Mouse (Mus musculus) embryonic facial prominence, embryonic 11.5 days (tissue): ENCODE data around the gene Disp1. TPM values are rescaled to one million over a fixed set of nuclear protein-coding genes. Genes with fewer than 3 reads are reported as not detected.
A peak's percentile ranks its signal among the peaks of the same experiment; 100 is the strongest.

Source experiments
- ATAC-seq: fragments of 200-750 bp; cut with Nextera tagmentation; replicated peaks from 2 replicates; pipeline ENCODE4 v1.8.0; 2017; ENCODE audit warnings: low read depth; ENCODE audit not compliant: insufficient number of reproducible peaks, low FRiP score, low TSS enrichment
- DNase-seq: peaks from one replicate; pipeline ENCODE4 v3.0.0-alpha.2; 2015; ENCODE audit warnings: low spot score
- H3K27ac ChIP-seq: fragments of 300-500 bp; sonication (generic); replicated peaks from 2 replicates; pipeline ENCODE4 v1.5.1; 2014; ENCODE audit warnings: mild to moderate bottlenecking, low read depth, low read length, control low read depth
- H3K27me3 ChIP-seq: fragments of 300-500 bp; sonication (generic); 2 replicates; pipeline ENCODE4 v1.6.1; 2014; ENCODE audit warnings: mild to moderate bottlenecking, low read length, moderate library complexity, mixed read lengths; ENCODE audit not compliant: control insufficient read depth, insufficient read depth
- H3K36me3 ChIP-seq: fragments of 300-500 bp; sonication (generic); replicated peaks from 2 replicates; pipeline ENCODE4 v1.6.1; 2014; ENCODE audit warnings: low read depth, mild to moderate bottlenecking, low read length, moderate library complexity, mixed read lengths; ENCODE audit not compliant: control insufficient read depth, insufficient read depth
- H3K4me1 ChIP-seq: fragments of 300-500 bp; sonication (generic); 2 replicates; pipeline ENCODE4 v1.6.1; 2014; ENCODE audit warnings: low read length, mixed read lengths; ENCODE audit not compliant: control insufficient read depth, insufficient read depth
- H3K4me2 ChIP-seq: fragments of 300-500 bp; sonication (generic); 2 replicates; pipeline ENCODE4 v1.6.1; 2014; ENCODE audit warnings: low read depth, mild to moderate bottlenecking, control low read depth, low read length, moderate library complexity
- H3K4me3 ChIP-seq: fragments of 300-500 bp; sonication (generic); 2 replicates; pipeline ENCODE4 v1.5.1; 2014; ENCODE audit warnings: low read depth, low read length, control low read depth
- H3K9ac ChIP-seq: fragments of 300-500 bp; sonication (generic); replicated peaks from 2 replicates; pipeline ENCODE4 v1.6.1; 2014; ENCODE audit warnings: mild to moderate bottlenecking, control low read depth, low read length
- H3K9me3 ChIP-seq: fragments of 300-500 bp; sonication (generic); replicated peaks from 2 replicates; pipeline ENCODE4 v1.6.1; 2016; ENCODE audit warnings: mild to moderate bottlenecking, low read length, inconsistent platforms, mixed read lengths; ENCODE audit not compliant: control insufficient read depth
- WGBS: fragments of 180-500 bp; shearing (Covaris S2); extraction: QIAGEN DNeasy Blood & Tissue Kit; methylation state at CpG from one replicate; pipeline ENCODE4 v1.1.7; 2014; 5-methylcytosine and 5-hydroxymethylcytosine counted together
- polyA plus RNA-seq: library from polyadenylated mRNA; unstranded; fragments of >200 nt; fragmentation: Nextera tagmentation; extraction: Ambion mirVana; gene quantifications from 2 replicates; pipeline ENCODE4 v1.2.1, GENCODE M21; 2014

Disp1 gene
- polyA plus RNA-seq, 1 experiment from 2014 or later = 12.4 TPM

DNA sequence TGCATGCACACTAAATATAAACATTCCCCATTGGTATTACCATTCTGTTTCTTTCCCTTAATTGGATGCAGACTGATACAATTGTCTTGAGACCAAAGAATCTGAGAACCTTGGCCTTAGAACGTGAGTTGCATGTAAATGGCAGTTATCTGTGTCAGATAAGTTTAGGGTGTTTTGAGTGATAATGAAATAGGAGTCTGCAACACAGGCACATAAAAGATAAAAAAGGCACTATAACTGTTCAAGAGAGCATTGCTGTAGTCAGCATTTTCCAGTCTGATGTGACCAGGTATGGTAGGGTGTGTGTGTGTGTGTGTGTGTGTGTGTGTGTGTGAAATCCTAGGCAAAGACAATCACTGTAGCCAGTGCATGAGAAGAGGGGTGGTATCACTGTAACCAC lies 26.8 kb upstream of the Disp1 start:
- Histone ChIP-seq H3K9me3 (no peaks in the 10 kb centered on the region), H3K9ac (no peak overlapping the region), H3K4me1 (peaks cover 5% of the 10 kb centered on the region; the same call in 1 of the 2 replicates), H3K36me3 (no peaks in the 10 kb centered on the region), H3K27ac (no peak overlapping the region), H3K27me3 (no peaks in the 10 kb centered on the region), H3K4me3 (no peak overlapping the region), H3K4me2 (no peak overlapping the region)
- 36% methylated on average over 1 of the region's 1 CpGs for WGBS
- DNase-seq (no peak), ATAC-seq (no peak)

DNA sequence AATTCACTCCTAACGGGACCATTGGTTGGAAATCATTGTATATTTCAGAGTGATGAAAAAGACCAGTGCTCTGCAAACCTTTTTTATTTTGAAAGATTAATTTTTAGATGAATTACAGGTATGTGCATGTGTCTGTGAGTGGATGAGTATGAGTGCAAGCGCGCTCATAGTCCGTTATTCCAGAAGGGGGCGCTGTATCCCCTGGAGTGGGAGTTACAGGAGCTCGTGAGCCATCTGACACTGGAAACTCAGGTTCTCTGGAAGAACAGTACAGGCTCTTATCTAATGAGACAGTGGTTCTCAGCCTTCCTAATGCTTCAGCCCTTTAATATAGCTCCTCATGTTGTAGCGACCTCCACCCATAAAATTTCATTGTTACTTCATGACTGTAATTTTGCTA lies 22.0 kb upstream of the Disp1 start:
- no peaks in the 10 kb centered on the region for H3K4me1 ChIP-seq
- WGBS = 66% methylated on average over 7 of the region's 7 CpGs
- no peak overlapping the region for H3K9ac ChIP-seq
- H3K4me2 ChIP-seq = no peak overlapping the region
- no peak for ATAC-seq
- no peaks in the 10 kb centered on the region for H3K36me3 ChIP-seq
- H3K27ac ChIP-seq = no peak overlapping the region
- no peak overlapping the region for H3K4me3 ChIP-seq
- H3K9me3 ChIP-seq = no peaks in the 10 kb centered on the region
- H3K27me3 ChIP-seq = no peaks in the 10 kb centered on the region
- no peak for DNase-seq

DNA sequence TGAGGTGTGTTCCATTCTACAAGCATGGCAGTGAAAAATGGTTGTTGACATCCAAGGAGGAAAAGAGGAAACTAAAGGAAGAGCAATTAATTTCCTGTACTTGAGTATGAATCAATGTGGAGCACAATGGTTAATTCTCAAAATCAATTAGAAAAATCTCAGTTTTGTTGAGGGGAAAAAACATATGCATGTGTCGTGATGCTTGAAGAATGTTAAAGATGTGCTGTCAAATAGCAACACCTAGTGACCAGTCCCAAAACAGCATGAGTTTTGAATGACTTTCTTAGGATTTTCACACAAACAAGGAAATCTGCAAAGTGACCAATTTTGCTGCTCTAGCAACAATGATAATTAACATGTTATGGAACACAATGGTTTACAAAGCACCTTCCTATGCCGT lies 16.6 kb upstream of the Disp1 start:
- DNase-seq (peak; percentile 60), ATAC-seq (no peak)
- H3K27ac ChIP-seq = no peak overlapping the region
- H3K9ac ChIP-seq = no peak overlapping the region
- no peaks in the 10 kb centered on the region for H3K9me3 ChIP-seq
- no peak overlapping the region for H3K4me2 ChIP-seq
- no peaks in the 10 kb centered on the region for H3K36me3 ChIP-seq
- 27% methylated on average over 2 of the region's 2 CpGs for WGBS
- no peaks in the 10 kb centered on the region for H3K4me1 ChIP-seq
- no peaks in the 10 kb centered on the region for H3K27me3 ChIP-seq
- H3K4me3 ChIP-seq = no peak overlapping the region

DNA sequence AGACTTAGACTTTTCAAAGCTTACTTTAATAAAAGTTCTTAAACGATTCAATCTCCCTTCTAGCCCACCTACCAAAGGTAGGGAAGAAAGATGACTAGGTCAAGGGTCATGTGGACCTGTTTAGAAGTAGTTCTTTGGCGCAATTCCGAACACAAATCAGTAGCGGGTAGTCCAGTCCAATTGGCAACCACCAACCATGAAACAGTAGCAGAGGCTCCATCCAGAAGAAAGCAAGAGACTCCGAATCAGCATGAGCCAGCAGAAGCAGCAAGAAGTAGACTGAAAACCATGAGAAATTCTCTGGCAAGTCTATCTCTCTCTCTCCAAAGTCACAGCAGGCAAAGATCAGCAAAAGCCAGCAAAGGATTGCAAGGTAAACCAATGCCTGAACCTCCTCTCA lies 15.1 kb upstream of the Disp1 start:
- H3K27ac ChIP-seq = no peak overlapping the region
- H3K9me3 ChIP-seq = no peaks in the 10 kb centered on the region
- H3K9ac ChIP-seq = no peak overlapping the region
- H3K4me2 ChIP-seq = no peak overlapping the region
- no peaks in the 10 kb centered on the region for H3K4me1 ChIP-seq
- 91% methylated on average over 5 of the region's 5 CpGs for whole genome bisulfite sequencing
- H3K4me3 ChIP-seq = no peak overlapping the region
- no peaks in the 10 kb centered on the region for H3K27me3 ChIP-seq
- ATAC-seq (no peak), DNase-seq (no peak)
- H3K36me3 ChIP-seq = no peaks in the 10 kb centered on the region

DNA sequence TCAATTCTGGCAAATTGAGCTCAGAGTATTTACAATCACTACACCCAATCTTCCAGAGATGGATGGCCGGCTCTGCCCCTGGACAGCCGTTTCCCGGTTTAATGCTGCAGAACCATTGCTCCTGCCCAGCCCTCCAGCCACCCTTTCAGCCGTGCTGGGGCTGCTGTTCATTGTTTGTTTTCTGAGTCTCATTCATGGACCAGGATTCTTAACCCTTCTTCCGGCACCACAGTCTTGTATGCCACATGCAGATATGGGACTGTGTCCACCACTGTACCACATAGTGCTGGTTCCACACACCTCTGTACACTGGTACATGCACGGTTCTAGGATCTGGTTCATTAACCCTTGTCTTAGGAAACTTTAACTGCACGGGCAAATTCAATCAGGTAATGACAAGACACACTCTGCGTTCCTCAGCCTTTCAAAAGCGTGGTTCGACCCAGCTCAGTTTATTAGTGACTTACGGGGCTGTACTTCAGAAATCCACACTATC lies 12.4 kb upstream of the Disp1 start:
- no peak for ATAC-seq
- Histone ChIP-seq H3K9me3 (no peaks in the 10 kb centered on the region), H3K4me3 (no peak overlapping the region), H3K4me2 (no peak overlapping the region), H3K27ac (no peak overlapping the region), H3K27me3 (no peaks in the 10 kb centered on the region), H3K4me1 (no peaks in the 10 kb centered on the region), H3K9ac (no peak overlapping the region), H3K36me3 (no peaks in the 10 kb centered on the region)
- DNase-seq = no peak
- WGBS = 80% methylated on average over 11 of the region's 11 CpGs

DNA sequence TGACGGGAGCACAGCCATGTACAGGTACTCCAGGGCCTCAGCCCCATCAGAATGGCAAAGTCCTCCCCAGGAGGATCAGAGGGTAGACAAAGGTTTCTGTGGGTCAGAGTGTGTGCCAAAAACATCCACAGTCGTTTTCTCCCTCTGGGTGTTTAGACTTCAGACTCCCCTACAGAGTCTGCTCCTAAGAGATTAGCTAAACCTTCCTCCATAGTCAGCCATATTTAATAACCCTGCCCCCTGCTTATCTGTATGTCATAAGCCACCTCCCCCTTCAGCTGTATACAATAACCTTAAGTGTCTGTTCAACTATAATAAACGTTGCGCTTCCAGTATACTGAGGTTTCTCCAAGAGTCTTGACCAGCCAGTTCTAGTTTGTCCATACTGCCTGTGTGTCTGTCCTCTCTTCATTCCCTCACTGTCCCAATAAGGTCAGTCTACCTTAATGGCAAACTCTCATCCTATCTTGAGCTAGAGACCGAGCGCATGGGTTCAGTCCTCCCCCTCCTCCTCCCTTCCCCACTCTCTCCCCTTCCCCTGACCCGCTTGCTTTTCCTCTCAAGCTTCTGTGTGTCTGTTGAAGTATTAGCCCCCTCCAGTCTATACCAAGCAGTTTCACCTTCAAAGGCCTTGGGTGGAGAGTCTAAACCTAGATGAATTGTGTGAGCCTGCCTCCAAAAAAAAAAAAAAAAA lies 11.8 kb upstream of the Disp1 start:
- 78% methylated on average over 7 of the region's 7 CpGs for WGBS
- Histone ChIP-seq H3K4me2 (no peak overlapping the region), H3K27me3 (no peaks in the 10 kb centered on the region), H3K9ac (no peak overlapping the region), H3K27ac (no peak overlapping the region), H3K36me3 (no peaks in the 10 kb centered on the region), H3K9me3 (no peaks in the 10 kb centered on the region), H3K4me3 (no peak overlapping the region), H3K4me1 (no peaks in the 10 kb centered on the region)
- ATAC-seq (no peak), DNase-seq (no peak)

DNA sequence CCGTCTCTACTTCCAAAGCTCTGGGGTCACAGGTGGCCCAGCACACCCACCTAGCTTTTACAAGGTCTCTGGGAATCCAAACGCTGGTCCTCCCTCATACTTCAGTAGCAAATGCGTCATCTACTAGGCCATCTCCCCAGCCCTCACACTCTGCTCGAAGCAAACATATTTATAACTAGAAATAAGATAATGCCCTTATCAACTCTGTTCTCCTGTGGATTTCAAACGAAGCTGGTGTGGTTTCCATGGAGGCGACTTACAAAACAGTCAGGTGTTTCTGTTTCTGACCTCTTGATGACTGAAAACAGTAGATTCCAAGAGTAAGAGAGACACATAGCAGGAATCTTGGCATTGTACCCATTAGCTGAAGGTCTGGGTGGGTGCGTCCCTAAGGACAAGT lies 6.1 kb upstream of the Disp1 start:
- Histone ChIP-seq H3K36me3 (no peaks in the 10 kb centered on the region), H3K27me3 (no peaks in the 10 kb centered on the region), H3K4me2 (no peak overlapping the region), H3K4me1 (no peaks in the 10 kb centered on the region), H3K4me3 (no peak overlapping the region), H3K9me3 (no peaks in the 10 kb centered on the region), H3K27ac (no peak overlapping the region), H3K9ac (no peak overlapping the region)
- ATAC-seq (no peak), DNase-seq (no peak)
- 88% methylated on average over 7 of the region's 7 CpGs for WGBS

DNA sequence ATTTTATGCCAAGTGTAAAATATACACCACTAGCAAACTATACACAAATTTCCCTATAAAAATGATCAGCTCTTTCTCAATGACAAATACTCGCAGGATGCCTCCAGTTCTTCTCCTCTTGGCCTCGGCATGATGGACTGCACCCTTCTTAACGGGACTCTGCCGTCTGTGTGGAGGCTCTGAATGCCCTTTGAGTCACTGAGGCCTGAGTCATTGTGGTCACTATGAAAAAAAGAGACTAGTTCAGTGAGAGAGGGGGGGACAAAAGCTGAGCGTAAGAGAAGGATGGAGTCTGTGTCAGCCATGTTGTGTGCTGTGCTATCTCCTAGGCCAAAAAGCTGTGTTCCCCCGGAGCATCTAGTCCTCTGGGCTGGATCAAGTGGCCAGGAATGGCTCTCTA lies 2.3 kb downstream of the Disp1 start:
- no peaks in the 10 kb centered on the region for H3K27me3 ChIP-seq
- no peak overlapping the region for H3K4me2 ChIP-seq
- no peak overlapping the region for H3K9ac ChIP-seq
- H3K9me3 ChIP-seq = no peaks in the 10 kb centered on the region
- H3K4me1 ChIP-seq = no peaks in the 10 kb centered on the region
- no peak overlapping the region for H3K4me3 ChIP-seq
- 93% methylated on average over 6 of the region's 6 CpGs for WGBS
- no peaks in the 10 kb centered on the region for H3K36me3 ChIP-seq
- ATAC-seq = no peak
- no peak overlapping the region for H3K27ac ChIP-seq
- DNase-seq = no peak
